Mouse (Mus musculus): Measurements from ENCODE around the gene Gse1.
A peak's percentile ranks its signal among the peaks of the same experiment; 100 is the strongest.

DNA sequence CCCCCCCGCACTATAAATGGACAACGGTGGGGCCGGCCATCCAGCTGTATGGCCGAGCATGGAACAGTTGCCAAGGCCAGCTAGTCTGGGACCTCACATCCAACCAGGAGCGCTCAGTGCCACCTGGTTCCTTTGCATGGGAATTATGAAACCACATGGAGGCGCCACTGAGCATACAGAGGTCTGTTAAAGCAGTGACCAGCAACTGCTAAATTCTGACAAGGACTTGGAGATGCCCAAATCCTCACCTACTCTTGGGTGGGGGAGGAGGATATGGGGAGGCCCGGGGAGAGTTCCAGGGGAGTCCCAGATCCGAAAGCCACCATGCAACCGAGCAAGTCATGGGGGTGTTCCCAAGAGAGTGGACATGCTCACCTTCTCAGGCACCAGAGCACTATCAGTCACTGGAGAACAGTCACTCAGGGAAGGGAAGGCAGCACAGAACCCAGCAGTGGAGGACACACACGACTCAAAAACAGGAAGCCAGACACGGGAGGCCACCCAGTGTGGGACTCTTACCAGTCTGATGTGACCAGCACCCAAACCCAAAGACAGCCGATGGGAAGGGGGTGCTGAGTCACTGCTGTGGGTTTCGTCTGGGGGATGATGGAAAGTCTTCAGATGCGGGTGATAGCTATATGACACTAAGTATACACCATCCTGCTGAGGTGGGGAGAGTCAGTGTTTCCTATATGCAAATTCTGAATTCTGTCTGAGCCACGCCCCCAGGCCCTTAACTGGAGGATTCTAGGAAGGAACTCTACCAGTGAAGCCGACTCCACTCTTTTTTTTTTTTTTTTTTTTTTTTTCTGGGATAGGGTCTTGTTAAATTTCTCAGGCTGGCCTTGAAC lies 104.3 kb downstream of the Gse1 start:
- TF ChIP-seq POLR2A (IDR thresholded peaks at IDR 0.05; ENCODE audit: insufficient read depth, low read depth, low read length), result no peak
- peak; percentile 54 for TF ChIP-seq CTCF (IDR thresholded peaks at IDR 0.05)
- TF ChIP-seq EP300 (IDR thresholded peaks at IDR 0.05; ENCODE audit: insufficient read depth, low read depth, low read length), result no peak

Measured in heart, adult 2 months (tissue).